Mouse (Mus musculus) thymus, postnatal 0 days (tissue): Measurements from ENCODE around the gene Meig1. TPM values are rescaled to one million over a fixed set of nuclear protein-coding genes. Genes with fewer than 3 reads are reported as not detected.
"Not testable (repeated sequence)": the region's sequence is repeated elsewhere in the genome, so short reads cannot be mapped to it uniquely, and the experiment has no call there.

ENCODE experiments used
- DNase-seq: peaks from one replicate; pipeline ENCODE4 v3.0.0-alpha.2; 2015; ENCODE audit warnings: low spot score
- polyA plus RNA-seq: library from polyadenylated mRNA; unstranded; fragments of >200 nt; fragmentation: Nextera tagmentation; extraction: Ambion mirVana; gene quantifications from 2 replicates; pipeline ENCODE4 v1.2.1, GENCODE M21; 2015

The Meig1 gene
- polyA plus RNA-seq: 1.5 and 1.9 TPM in 2 replicates

GRCm38 (mm10) chr2:3422548-3422947 lies at the start of gene Meig1:
TSS of gene Meig1 (minus strand) at chr2:3422648.
- no peak for DNase-seq

GRCm38 (mm10) chr2:3456590-3456989 lies 34.1 kb upstream of the Meig1 start:
- DNase-seq: no peak

GRCm38 (mm10) chr2:3453096-3453495 lies 30.6 kb upstream of the Meig1 start:
- DNase-seq: no peak

GRCm38 (mm10) chr2:3449431-3449830 lies 27.0 kb upstream of the Meig1 start:
- no peak for DNase-seq

- no peak for DNase-seq
These were observed 23.5 kb upstream of the Meig1 start for GRCm38 (mm10) chr2:3445984-3446383.

- no peak for DNase-seq
These were observed 21.8 kb upstream of the Meig1 start for GRCm38 (mm10) chr2:3444206-3444605.

- DNase-seq: no peak
These were observed 15.5 kb upstream of the Meig1 start for GRCm38 (mm10) chr2:3437956-3438355.

GRCm38 (mm10) chr2:3435369-3436061 lies 13.1 kb upstream of the Meig1 start:
- no peak for DNase-seq

- DNase-seq: peak; percentile 88
These were observed 8.5 kb upstream of the Meig1 start for GRCm38 (mm10) chr2:3430956-3431355.

- DNase-seq: no peak
These were observed 2.1 kb upstream of the Meig1 start for GRCm38 (mm10) chr2:3424579-3424910.

GRCm38 (mm10) chr2:3423841-3424578 lies 1.6 kb upstream of the Meig1 start, which contains the start of gene Dclre1c:
TSS of gene Dclre1c (plus strand) at chr2:3424131.
- DNase-seq: peak; percentile 98

- DNase-seq: no peak
These were observed 2.3 kb downstream of the Meig1 start for GRCm38 (mm10) chr2:3420157-3420556.

GRCm38 (mm10) chr2:3418883-3419431 lies 3.5 kb downstream of the Meig1 start:
- DNase-seq: peak; percentile 86

GRCm38 (mm10) chr2:3415676-3416075 lies 6.8 kb downstream of the Meig1 start:
- DNase-seq: no peak

GRCm38 (mm10) chr2:3414241-3414640 lies 8.2 kb downstream of the Meig1 start:
- peak; percentile 73 for DNase-seq

- no peak for DNase-seq
These were observed 14.7 kb downstream of the Meig1 start for GRCm38 (mm10) chr2:3407756-3408155.

- DNase-seq: no peak
These were observed 16.5 kb downstream of the Meig1 start for GRCm38 (mm10) chr2:3405981-3406380.

- not testable (repeated sequence) for DNase-seq
These were observed 25.3 kb downstream of the Meig1 start, which contains the start of gene Olah for GRCm38 (mm10) chr2:3397110-3397509. TSS of gene Olah (minus strand) at chr2:3397210.

- DNase-seq: no peak
These were observed 30.5 kb downstream of the Meig1 start for GRCm38 (mm10) chr2:3391945-3392344.

- DNase-seq: no peak
These were observed 35.2 kb downstream of the Meig1 start for GRCm38 (mm10) chr2:3387105-3387860.

- no peak for DNase-seq
These were observed 57.3 kb downstream of the Meig1 start for GRCm38 (mm10) chr2:3365127-3365526.

GRCm38 (mm10) chr2:3361067-3361466 lies 61.4 kb downstream of the Meig1 start:
- DNase-seq: no peak
